Mouse (Mus musculus): ENCODE data around the gene Cmss1. TPM values are rescaled to one million over a fixed set of nuclear protein-coding genes. Genes with fewer than 3 reads are reported as not detected.

The Cmss1 gene
- total RNA-seq, 1 experiment from 2014 or later: 17.1 TPM

GRCm38 (mm10) chr16:57471071-57471470 lies 135.6 kb downstream of the Cmss1 start:
- no peak for DNase-seq

- no peak for DNase-seq
Observed at GRCm38 (mm10) chr16:57470286-57470830, 136.3 kb downstream of the Cmss1 start.

- no peak for DNase-seq
Observed at GRCm38 (mm10) chr16:57469869-57470268, 136.8 kb downstream of the Cmss1 start.

- DNase-seq: no peak
Observed at GRCm38 (mm10) chr16:57469301-57469700, 137.4 kb downstream of the Cmss1 start.

GRCm38 (mm10) chr16:57465386-57465913 lies 141.2 kb downstream of the Cmss1 start:
- no peak for DNase-seq

- no peak for DNase-seq
Observed at GRCm38 (mm10) chr16:57456003-57456402, 150.7 kb downstream of the Cmss1 start.

- no peak for DNase-seq
Observed at GRCm38 (mm10) chr16:57455573-57455972, 151.1 kb downstream of the Cmss1 start.

- no peak for DNase-seq
Observed at GRCm38 (mm10) chr16:57454106-57454763, 152.4 kb downstream of the Cmss1 start.

GRCm38 (mm10) chr16:57453009-57453408 lies 153.7 kb downstream of the Cmss1 start:
- DNase-seq: peak; percentile 49

- no peak for DNase-seq
Observed at GRCm38 (mm10) chr16:57445096-57446094, 161.3 kb downstream of the Cmss1 start.

GRCm38 (mm10) chr16:57440706-57441437 lies 165.8 kb downstream of the Cmss1 start:
- DNase-seq: no peak

GRCm38 (mm10) chr16:57439206-57439605 lies 167.5 kb downstream of the Cmss1 start:
- no peak for DNase-seq

- no peak for DNase-seq
Observed at GRCm38 (mm10) chr16:57438288-57438685, 168.4 kb downstream of the Cmss1 start.

- no peak for DNase-seq
Observed at GRCm38 (mm10) chr16:57437523-57438287, 169.0 kb downstream of the Cmss1 start.

- no peak for DNase-seq
Observed at GRCm38 (mm10) chr16:57434640-57435039, 172.0 kb downstream of the Cmss1 start.

GRCm38 (mm10) chr16:57433671-57434070 lies 173.0 kb downstream of the Cmss1 start:
- DNase-seq: no peak

GRCm38 (mm10) chr16:57433173-57433572 lies 173.5 kb downstream of the Cmss1 start:
- DNase-seq: no peak

GRCm38 (mm10) chr16:57431294-57431693 lies 175.4 kb downstream of the Cmss1 start:
- no peak for DNase-seq

- no peak for DNase-seq
Observed at GRCm38 (mm10) chr16:57428977-57429376, 177.7 kb downstream of the Cmss1 start.

- DNase-seq: peak; percentile 73
Observed at GRCm38 (mm10) chr16:57427516-57428285, 179.0 kb downstream of the Cmss1 start.
